Mouse (Mus musculus): ENCODE measurements at regions not wholly inside any gene's neighbourhood (a gene's known extent, or its start where the extent isn't known, plus 50 kb on each side); places are given as distances from the start of the nearest gene placed in this dataset.

- TF ChIP-seq POLR2A (IDR thresholded peaks at IDR 0.05; ENCODE audit: low read depth, low read length) (no peak), CTCF (conservative IDR thresholded peaks at IDR 0.05; ENCODE audit: insufficient read depth, insufficient read length, low read depth, low read length) (no peak)
Measured at GRCm38 (mm10) chr13:99092279-99092930, 92.2 kb upstream of the Zfp366 start.

All from kidney, adult 2 months (tissue).